Mouse (Mus musculus): ENCODE results near the gene B3gnt5. TPM values are rescaled to one million over a fixed set of nuclear protein-coding genes. Genes with fewer than 3 reads are reported as not detected.

B3gnt5 gene
- total RNA-seq (2012; rRNA removed) = not detected in 2 replicates
- not detected for polyA plus RNA-seq (2012; ENCODE audit: insufficient read depth in 1 of 2, insufficient read length in 2 of 2, low read depth in 1 of 2, low replicate concordance in 2 of 2, missing spikeins in 1 of 2)

GRCm38 (mm10) chr16:19760074-19760473 is at the start of gene B3gnt5:
Gene B3gnt5 (plus strand): TSS chr16:19760208.
- Histone ChIP-seq H3K4me3 (ENCODE audit: control insufficient read depth in 1 of 2, insufficient read depth in 1 of 2, low read depth in 2 of 2, low read length in 2 of 2) (no peak within 1 kb of the TSS), H3K9ac (ENCODE audit: control insufficient read depth, low read depth, low read length, poor library complexity, severe bottlenecking) (no peak within 1 kb of the TSS), H3K79me2 (ENCODE audit: control insufficient read depth, insufficient read depth, low read length, poor library complexity) (no peaks in the 10 kb centered on the region), H3K27me3 (ENCODE audit: control insufficient read depth in 1 of 2, insufficient read depth in 2 of 2, low read length in 2 of 2) (peaks cover 0 to 1% of the 10 kb centered on the region in 2 experiments; a peak in 2 of 4 replicates), H3K9me3 (replicated peaks; ENCODE audit: insufficient read depth, low read length) (no peaks in the 10 kb centered on the region), H3K36me3 (ENCODE audit: control insufficient read depth in 1 of 2, insufficient read depth in 2 of 2, low read length in 2 of 2) (no peaks in the 10 kb centered on the region), H3K4me1 (ENCODE audit: control insufficient read depth in 1 of 2, insufficient read depth in 2 of 2, low read length in 2 of 2) (no peaks in the 10 kb centered on the region), H3K27ac (ENCODE audit: control insufficient read depth, low read depth, low read length) (no peak within 1 kb of the TSS)
- TF ChIP-seq MAZ (IDR thresholded peaks at IDR 0.05; ENCODE audit: low read depth, low read length) (no peak), ZMIZ1 (IDR thresholded peaks at IDR 0.05; ENCODE audit: low read depth, low read length) (no peak), TBP (IDR thresholded peaks at IDR 0.05; ENCODE audit: low read depth, low read length) (no peak), ELF1 (IDR thresholded peaks at IDR 0.05; ENCODE audit: low read depth, low read length) (no peak), EP300 (IDR thresholded peaks at IDR 0.05; ENCODE audit: low read depth in 1 of 2, low read length in 2 of 2) (no peak), ZKSCAN1 (IDR thresholded peaks at IDR 0.05; ENCODE audit: low read depth, low read length) (no peak), JUND (IDR thresholded peaks at IDR 0.05; ENCODE audit: low read depth, low read length) (no peak), MYC (IDR thresholded peaks at IDR 0.05; ENCODE audit: low read depth, low read length) (no peak), MAFK (IDR thresholded peaks at IDR 0.05; ENCODE audit: borderline replicate concordance, low read depth, low read length) (no peak), BHLHE40 (IDR thresholded peaks at IDR 0.05; ENCODE audit: borderline replicate concordance, low read depth, low read length) (no peak), CTCF (IDR thresholded peaks at IDR 0.05 in 2 of 3, conservative IDR thresholded peaks at IDR 0.05 in 1 of 3; ENCODE audit: control insufficient read depth in 1 of 3, insufficient read depth in 1 of 3, low read depth in 2 of 3, low read length in 3 of 3, poor library complexity in 1 of 3, severe bottlenecking in 1 of 3) (no peak), ETS1 (IDR thresholded peaks at IDR 0.05; ENCODE audit: low read depth, low read length) (no peak), NRF1 (IDR thresholded peaks at IDR 0.05; ENCODE audit: insufficient read depth, low read depth, low read length, poor library complexity, severe bottlenecking) (no peak)
- DNase-seq (ENCODE audit: low read depth, low spot score) = no peak

GRCm38 (mm10) chr16:19720959-19721358 is 39.0 kb upstream of the B3gnt5 start:
- Histone ChIP-seq H3K9me3 (replicated peaks; ENCODE audit: insufficient read depth, low read length) (no peaks in the 10 kb centered on the region), H3K4me3 (ENCODE audit: control insufficient read depth in 1 of 2, insufficient read depth in 1 of 2, low read depth in 2 of 2, low read length in 2 of 2) (no peak overlapping the region), H3K9ac (ENCODE audit: control insufficient read depth, low read depth, low read length, poor library complexity, severe bottlenecking) (no peak overlapping the region), H3K27ac (ENCODE audit: control insufficient read depth, low read depth, low read length) (no peak overlapping the region), H3K36me3 (ENCODE audit: control insufficient read depth in 1 of 2, insufficient read depth in 2 of 2, low read length in 2 of 2) (no peaks in the 10 kb centered on the region), H3K79me2 (ENCODE audit: control insufficient read depth, insufficient read depth, low read length, poor library complexity) (no peaks in the 10 kb centered on the region), H3K4me1 (ENCODE audit: control insufficient read depth in 1 of 2, insufficient read depth in 2 of 2, low read length in 2 of 2) (no peaks in the 10 kb centered on the region), H3K27me3 (ENCODE audit: control insufficient read depth in 1 of 2, insufficient read depth in 2 of 2, low read length in 2 of 2) (no peaks in the 10 kb centered on the region; a peak in 1 of 4 replicates)
- no peak for DNase-seq (ENCODE audit: low read depth, low spot score)
- TF ChIP-seq RAD21 (IDR thresholded peaks at IDR 0.05; ENCODE audit: low read depth, low read length) (peak; percentile 10), SMC3 (IDR thresholded peaks at IDR 0.05; ENCODE audit: low read depth, low read length) (peak; percentile 34; the same call in 1 of the 2 replicates), MYC (IDR thresholded peaks at IDR 0.05; ENCODE audit: low read depth, low read length) (no peak), CTCF (IDR thresholded peaks at IDR 0.05 in 2 of 3, conservative IDR thresholded peaks at IDR 0.05 in 1 of 3; ENCODE audit: control insufficient read depth in 1 of 3, insufficient read depth in 1 of 3, low read depth in 2 of 3, low read length in 3 of 3, poor library complexity in 1 of 3, severe bottlenecking in 1 of 3) (peak in 2 of 3 experiments; percentile 28 to 29; a peak in 3 of 6 replicates)

All from MEL (cell line).